Mouse (Mus musculus) brain, adult 10 weeks (tissue): ENCODE data around the gene Ccl27b. TPM values are rescaled to one million over a fixed set of nuclear protein-coding genes. Genes with fewer than 3 reads are reported as not detected.

Source experiments
- polyA plus RNA-seq: library from polyadenylated mRNA; stranded (reverse); fragments of 350-450 nt; fragmentation: Illumina TruSeq; extraction: RNeasy Lipid Tissue Mini Kit (QIAGEN cat#74804); gene quantifications from one replicate; pipeline ENCODE4 v1.2.3, GENCODE M21; 2015; ENCODE audit warnings: low read depth, low replicate concordance

The Ccl27b gene
- polyA plus RNA-seq: 8.3 TPM

GRCm38 (mm10) chr4:42654951-42655350 is at the start of gene Ccl27b:
TSS of gene Ccl27b (plus strand) at chr4:42655251.

GRCm38 (mm10) chr4:42611895-42612294 is 43.2 kb upstream of the Ccl27b start, which contains the start of gene Gm10591:
TSS of gene Gm10591 (plus strand) at chr4:42612195.

DNA sequence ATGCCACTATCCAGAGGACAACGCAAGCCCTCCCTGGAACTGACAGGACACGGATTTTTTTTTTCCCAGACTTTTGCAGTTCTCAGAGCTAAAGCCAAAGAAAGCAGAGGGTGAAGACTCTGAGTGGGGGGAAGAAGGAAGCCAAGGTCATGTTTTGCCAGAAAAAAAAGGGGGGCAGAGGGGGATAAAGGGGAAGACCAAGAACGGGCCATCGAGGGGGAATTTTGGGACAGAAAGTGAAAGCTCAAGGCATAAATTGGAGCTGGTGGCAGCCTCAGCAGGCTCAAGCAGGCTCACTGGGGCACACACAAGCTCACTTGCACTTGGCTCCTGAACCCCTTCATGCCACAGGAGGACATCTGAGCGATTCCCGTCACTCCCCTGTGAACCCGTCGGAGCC is 25.6 kb upstream of the Ccl27b start, which contains the start of gene Gm2564:
TSS of gene Gm2564 (plus strand) at position 301 of the 400 bp plus-strand sequence.

DNA sequence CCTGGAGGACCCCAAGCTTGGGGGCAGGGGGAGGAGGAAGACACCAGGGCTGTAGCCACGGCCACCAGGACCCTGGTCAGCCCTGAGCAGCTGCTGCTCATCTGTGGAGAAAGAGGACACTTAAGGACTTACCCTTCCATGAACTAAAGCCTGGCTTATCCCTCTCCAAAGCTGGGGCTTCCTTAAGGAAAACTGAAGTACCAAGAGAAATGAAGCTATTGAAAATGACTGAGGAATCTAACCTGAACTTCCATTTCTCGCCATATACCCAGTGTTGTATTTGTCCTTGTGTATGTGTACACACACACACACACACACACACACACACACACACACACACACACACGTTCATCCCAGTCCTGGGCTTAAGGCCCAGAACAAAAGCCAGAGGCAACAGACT is 6.7 kb downstream of the Ccl27b start, which contains the start of gene Il11ra2:
TSS of gene Il11ra2 (minus strand) at position 101 of the 400 bp plus-strand sequence.

Other genes starting within 250 kb of the Ccl27b start
- not detected for gene Gm21586, start 215.9 kb upstream of the Ccl27b start, polyA plus RNA-seq
- 1.1 TPM for gene Gm2163, start 188.5 kb upstream of the Ccl27b start, polyA plus RNA-seq
- not detected for gene Fam205a2, start 127.1 kb upstream of the Ccl27b start, polyA plus RNA-seq
- not detected for gene Gm10591, start 43.1 kb upstream of the Ccl27b start, polyA plus RNA-seq
- gene Gm2564, start 25.5 kb upstream of the Ccl27b start, polyA plus RNA-seq: 1.4 TPM
- 0.43 TPM for gene Il11ra2, start 6.6 kb downstream of the Ccl27b start, polyA plus RNA-seq
- 1.2 TPM for gene 4930578G10Rik, start 80.3 kb downstream of the Ccl27b start, polyA plus RNA-seq
- gene Ccl19, start 101.3 kb downstream of the Ccl27b start, polyA plus RNA-seq: not detected
- gene Ccl21a, start 118.7 kb downstream of the Ccl27b start, polyA plus RNA-seq: not detected
- 0.18 TPM for gene Fam205a1, start 198.6 kb downstream of the Ccl27b start, polyA plus RNA-seq
- gene Gm12394, start 201.5 kb downstream of the Ccl27b start, polyA plus RNA-seq: 0.76 TPM
- not detected for gene Fam205c, start 219.0 kb downstream of the Ccl27b start, polyA plus RNA-seq